Mouse (Mus musculus): Measurements from ENCODE around the gene Gm20449. TPM values are rescaled to one million over a fixed set of nuclear protein-coding genes. Genes with fewer than 3 reads are reported as not detected.
"Not testable (repeated sequence)": the region's sequence is repeated elsewhere in the genome, so short reads cannot be mapped to it uniquely, and the experiment has no call there.

Gm20449 gene
- total and polyA plus RNA-seq, 2 experiments: 0.13 to 0.18 TPM

GRCm38 (mm10) chr7:41499018-41499388, 214 bp downstream of the Gm20449 start:
- Histone ChIP-seq H3K27ac (replicated peaks; ENCODE audit: insufficient read depth, low read depth, low read length) (peak overlapping the region; percentile 30), H3K4me3 (ENCODE audit: insufficient read depth, low read depth, low read length) (peak overlapping the region; percentile 73), H3K9ac (ENCODE audit: low read depth, low read length) (peak overlapping the region; percentile 62)
- DNase-seq (ENCODE audit: extremely low read depth, low read depth, low spot score); H3K79me2 ChIP-seq (ENCODE audit: control insufficient read depth, insufficient read depth, low read length); H3K4me1 ChIP-seq (ENCODE audit: control insufficient read depth, insufficient read depth, low read length); H3K27me3 ChIP-seq (ENCODE audit: control insufficient read depth, insufficient read depth, low read length); H3K36me3 ChIP-seq (ENCODE audit: control insufficient read depth, insufficient read depth, low read length): not testable (repeated sequence)
- 0% methylated on average over 6 of the region's 6 CpGs for WGBS
- TF ChIP-seq POLR2A (IDR thresholded peaks at IDR 0.05; ENCODE audit: extremely low read depth, insufficient read depth, low read length): 0 out of 2 replicates have a peak, but pooled peaks have one; percentile 45

- not testable (repeated sequence) for H3K27ac ChIP-seq (replicated peaks; ENCODE audit: insufficient read depth, low read depth, low read length); H3K27me3 ChIP-seq (ENCODE audit: control insufficient read depth, insufficient read depth, low read length); DNase-seq (ENCODE audit: extremely low read depth, low read depth, low spot score); H3K79me2 ChIP-seq (ENCODE audit: control insufficient read depth, insufficient read depth, low read length); H3K9ac ChIP-seq (ENCODE audit: low read depth, low read length); H3K4me1 ChIP-seq (ENCODE audit: control insufficient read depth, insufficient read depth, low read length); H3K36me3 ChIP-seq (ENCODE audit: control insufficient read depth, insufficient read depth, low read length)
- peak overlapping the region; percentile 73; the same call in 1 of the 2 replicates for H3K4me3 ChIP-seq (ENCODE audit: insufficient read depth, low read depth, low read length)
- 62% methylated on average over 4 of the region's 4 CpGs for WGBS
Measured at GRCm38 (mm10) chr7:41498464-41498863, 753 bp downstream of the Gm20449 start.

- 98% methylated on average over 2 of the region's 2 CpGs for WGBS
- TF ChIP-seq POLR2A (IDR thresholded peaks at IDR 0.05; ENCODE audit: extremely low read depth, insufficient read depth, low read length) (no peak), CTCF (IDR thresholded peaks at IDR 0.05; ENCODE audit: low read depth, low read length) (no peak)
- H3K79me2 ChIP-seq (ENCODE audit: control insufficient read depth, insufficient read depth, low read length): peaks cover 9% of the 10 kb centered on the region; the same call in 1 of the 2 replicates
- no peak overlapping the region for H3K27ac ChIP-seq (replicated peaks; ENCODE audit: insufficient read depth, low read depth, low read length)
- no peaks in the 10 kb centered on the region for H3K27me3 ChIP-seq (ENCODE audit: control insufficient read depth, insufficient read depth, low read length)
- no peak overlapping the region for H3K4me3 ChIP-seq (ENCODE audit: insufficient read depth, low read depth, low read length)
- H3K9ac ChIP-seq (ENCODE audit: low read depth, low read length): no peak overlapping the region
- H3K36me3 ChIP-seq (ENCODE audit: control insufficient read depth, insufficient read depth, low read length): peaks cover 6% of the 10 kb centered on the region
- no peak for DNase-seq (ENCODE audit: extremely low read depth, low read depth, low spot score)
- H3K4me1 ChIP-seq (ENCODE audit: control insufficient read depth, insufficient read depth, low read length): no peaks in the 10 kb centered on the region
Measured at GRCm38 (mm10) chr7:41497871-41498270, 1.3 kb downstream of the Gm20449 start.

- TF ChIP-seq CTCF (IDR thresholded peaks at IDR 0.05; ENCODE audit: low read depth, low read length) (no peak), POLR2A (IDR thresholded peaks at IDR 0.05; ENCODE audit: extremely low read depth, insufficient read depth, low read length) (no peak)
- DNase-seq (ENCODE audit: extremely low read depth, low read depth, low spot score): no peak
- H3K27me3 ChIP-seq (ENCODE audit: control insufficient read depth, insufficient read depth, low read length): no peaks in the 10 kb centered on the region
- no peaks in the 10 kb centered on the region for H3K4me1 ChIP-seq (ENCODE audit: control insufficient read depth, insufficient read depth, low read length)
- H3K79me2 ChIP-seq (ENCODE audit: control insufficient read depth, insufficient read depth, low read length): no peaks in the 10 kb centered on the region
- no peak overlapping the region for H3K9ac ChIP-seq (ENCODE audit: low read depth, low read length)
- no peak overlapping the region for H3K4me3 ChIP-seq (ENCODE audit: insufficient read depth, low read depth, low read length)
- no peaks in the 10 kb centered on the region for H3K36me3 ChIP-seq (ENCODE audit: control insufficient read depth, insufficient read depth, low read length)
- H3K27ac ChIP-seq (replicated peaks; ENCODE audit: insufficient read depth, low read depth, low read length): no peak overlapping the region
- 9% methylated on average over 10 of the region's 10 CpGs for WGBS
Measured at GRCm38 (mm10) chr7:41451864-41452263, 47.4 kb downstream of the Gm20449 start.

DNA sequence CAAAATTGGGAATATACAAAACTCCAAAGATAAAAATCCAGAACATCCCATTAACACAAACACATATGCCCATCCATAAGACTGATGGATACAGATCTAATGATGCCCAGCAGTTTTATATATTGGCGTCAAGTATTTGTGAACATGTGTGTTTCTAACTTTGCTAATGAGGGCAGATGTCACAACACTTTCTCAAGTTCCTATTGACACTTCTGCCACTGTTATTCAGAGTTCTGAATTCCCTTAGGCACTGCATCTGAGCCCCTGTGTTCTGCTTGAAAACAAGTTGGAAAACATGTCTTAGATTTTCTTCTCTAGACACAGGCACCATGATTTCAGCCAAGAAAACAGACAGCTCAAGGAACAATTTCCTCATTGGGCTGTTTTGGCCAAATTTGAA, 50.6 kb downstream of the Gm20449 start, which contains the start of gene Vmn2r57:
Gene Vmn2r57 (minus strand): TSS at position 101 of the 400 bp plus-strand sequence.
- H3K27me3 ChIP-seq (ENCODE audit: control insufficient read depth, insufficient read depth, low read length); H3K36me3 ChIP-seq (ENCODE audit: control insufficient read depth, insufficient read depth, low read length): not testable (repeated sequence)
- WGBS: 72% methylated on average over 1 of the region's 1 CpGs

DNA sequence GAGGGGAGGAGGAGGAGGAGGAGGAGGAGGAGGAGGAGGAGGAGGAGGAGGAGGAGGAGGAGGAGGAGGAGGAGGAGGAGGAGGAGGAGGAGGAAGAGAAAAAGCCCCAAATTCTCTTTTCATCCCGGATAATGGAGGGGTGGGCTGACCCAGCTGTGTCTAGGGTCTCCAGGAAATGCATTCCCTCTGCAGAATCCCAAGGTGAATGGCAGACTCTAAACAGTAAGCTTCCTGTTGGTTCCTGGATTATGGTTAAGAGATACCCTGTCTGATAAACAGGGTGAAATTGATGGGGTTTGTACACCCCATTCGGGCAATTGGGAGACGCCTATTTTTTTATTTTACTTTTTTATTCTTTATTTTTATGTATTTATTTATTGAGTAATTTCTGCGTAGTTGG, 105.1 kb downstream of the Gm20449 start:
- Histone ChIP-seq H3K27ac (replicated peaks; ENCODE audit: insufficient read depth, low read depth, low read length) (no peak overlapping the region), H3K4me3 (ENCODE audit: insufficient read depth, low read depth, low read length) (no peak overlapping the region), H3K27me3 (ENCODE audit: control insufficient read depth, insufficient read depth, low read length) (no peaks in the 10 kb centered on the region), H3K9ac (ENCODE audit: low read depth, low read length) (no peak overlapping the region), H3K79me2 (ENCODE audit: control insufficient read depth, insufficient read depth, low read length) (peaks cover 3% of the 10 kb centered on the region; the same call in 1 of the 2 replicates), H3K36me3 (ENCODE audit: control insufficient read depth, insufficient read depth, low read length) (no peaks in the 10 kb centered on the region), H3K4me1 (ENCODE audit: control insufficient read depth, insufficient read depth, low read length) (peaks cover 5% of the 10 kb centered on the region)
- TF ChIP-seq CTCF (IDR thresholded peaks at IDR 0.05; ENCODE audit: low read depth, low read length) (no peak), POLR2A (IDR thresholded peaks at IDR 0.05; ENCODE audit: extremely low read depth, insufficient read depth, low read length) (no peak)
- DNase-seq (ENCODE audit: extremely low read depth, low read depth, low spot score): no peak
- 41% methylated on average over 4 of the region's 4 CpGs for WGBS

More for the DNA sequence above, 50.6 kb downstream of the Gm20449 start, which contains the start of gene Vmn2r57:
- H3K27ac ChIP-seq (replicated peaks; ENCODE audit: insufficient read depth, low read depth, low read length); H3K79me2 ChIP-seq (ENCODE audit: control insufficient read depth, insufficient read depth, low read length); H3K9ac ChIP-seq (ENCODE audit: low read depth, low read length); H3K4me1 ChIP-seq (ENCODE audit: control insufficient read depth, insufficient read depth, low read length); DNase-seq (ENCODE audit: extremely low read depth, low read depth, low spot score); H3K4me3 ChIP-seq (ENCODE audit: insufficient read depth, low read depth, low read length): not testable (repeated sequence)
